Mouse (Mus musculus) neutrophil, adult 59 days (primary cell): ENCODE data around the gene Tmeff1. TPM values are rescaled to one million over a fixed set of nuclear protein-coding genes. Genes with fewer than 3 reads are reported as not detected.

Experiments used
- total RNA-seq, 2 experiments: library from RNA; stranded (reverse); gene quantifications; 1 replicate in 1 of 2; 2 replicates in 1 of 2; pipeline ENCODE4 v1.2.4; 2023

The Tmeff1 gene
- total RNA-seq = under 1 TPM; 0.38 to 0.44 TPM

GRCm38 (mm10) chr4:48584421-48585240 lies at the start of gene Tmeff1:
Tmeff1 (plus strand) TSS chr4:48585174.

DNA sequence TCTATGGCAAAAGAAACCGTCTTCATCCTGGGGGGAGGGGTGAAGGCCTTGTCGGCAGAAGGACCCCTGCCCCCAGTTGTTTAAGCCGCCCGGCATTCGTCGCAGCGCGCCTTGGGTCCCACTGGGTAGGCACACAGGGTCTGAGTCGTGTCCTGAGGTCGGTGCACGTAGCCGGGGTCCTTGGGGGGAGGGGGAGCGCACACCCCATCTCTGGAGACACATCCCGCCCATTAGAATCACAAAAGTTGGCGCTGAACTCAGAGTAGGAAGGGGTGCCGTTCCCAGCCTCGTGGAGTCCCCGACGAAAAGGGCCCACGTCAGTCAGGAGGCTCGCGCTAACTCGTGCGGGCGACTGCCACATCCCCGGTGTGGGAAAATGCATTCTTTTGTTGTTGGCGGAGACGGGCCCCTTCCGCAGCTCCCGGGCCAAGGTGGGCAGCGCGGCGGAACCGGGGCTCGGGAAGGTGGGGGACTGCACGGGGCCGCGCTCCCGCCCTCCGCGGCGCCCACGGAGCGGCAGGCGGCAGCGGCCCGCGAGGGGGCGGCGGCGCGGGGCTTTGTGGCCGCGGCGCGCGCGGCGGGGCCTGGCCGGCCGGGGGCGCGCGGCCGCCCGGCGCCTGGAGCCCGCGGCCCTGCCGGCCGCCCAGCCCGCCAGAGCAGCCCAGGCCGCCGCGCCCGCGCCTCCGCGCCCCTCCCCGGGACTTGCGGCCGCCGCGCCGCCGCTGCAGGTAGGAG lies 45.0 kb upstream of the Tmeff1 start, which contains the start of gene Msantd3:
Msantd3 (plus strand) TSS at position 95 of the 735 bp plus-strand sequence.

GRCm38 (mm10) chr4:48663271-48663670 lies 78.3 kb downstream of the Tmeff1 start, which contains the start of gene Cavin4:
Cavin4 (plus strand) TSS chr4:48663514.

Other genes starting within 250 kb of the Tmeff1 start
- 10 to 100 TPM; 29.0 to 33.3 TPM for gene Tex10, start 111.7 kb upstream of the Tmeff1 start, total RNA-seq
- gene Msantd3, start 45.2 kb upstream of the Tmeff1 start, total RNA-seq = 10 to 100 TPM; 22.4 to 23.2 TPM
- gene Cavin4, start 78.3 kb downstream of the Tmeff1 start, total RNA-seq = not detected